Mouse (Mus musculus): Measurements from ENCODE around the gene Mmrn2.
"Not testable (repeated sequence)": the region's sequence is repeated elsewhere in the genome, so short reads cannot be mapped to it uniquely, and the experiment has no call there.

Gene Mmrn2

GRCm38 (mm10) chr14:34362726-34363445 is 12.4 kb upstream of the Mmrn2 start:
- DNase-seq (ENCODE audit: low spot score), result peak; percentile 65

GRCm38 (mm10) chr14:34363490-34364253 is 11.6 kb upstream of the Mmrn2 start:
- peak; percentile 73 for DNase-seq (ENCODE audit: low spot score)

GRCm38 (mm10) chr14:34364254-34365146 is 10.8 kb upstream of the Mmrn2 start:
- not testable (repeated sequence) for DNase-seq (ENCODE audit: low spot score)

GRCm38 (mm10) chr14:34365147-34365507 is 10.1 kb upstream of the Mmrn2 start:
- DNase-seq (ENCODE audit: low spot score), result no peak

- DNase-seq (ENCODE audit: low spot score), result no peak
Measured at GRCm38 (mm10) chr14:34370203-34370602, 5.1 kb upstream of the Mmrn2 start.

- DNase-seq (ENCODE audit: low spot score), result no peak
Measured at GRCm38 (mm10) chr14:34370921-34371320, 4.3 kb upstream of the Mmrn2 start.

- no peak for DNase-seq (ENCODE audit: low spot score)
Measured at GRCm38 (mm10) chr14:34371763-34372162, 3.5 kb upstream of the Mmrn2 start.

- peak; percentile 84 for DNase-seq (ENCODE audit: low spot score)
Measured at GRCm38 (mm10) chr14:34372646-34373045, 2.6 kb upstream of the Mmrn2 start.

GRCm38 (mm10) chr14:34373581-34373980 is 1.7 kb upstream of the Mmrn2 start:
- no peak for DNase-seq (ENCODE audit: low spot score)

GRCm38 (mm10) chr14:34374577-34374976 is 688 bp upstream of the Mmrn2 start, which contains the start of gene Sncg:
Sncg (minus strand) TSS chr14:34374789.
- no peak for DNase-seq (ENCODE audit: low spot score)

GRCm38 (mm10) chr14:34375941-34376340 is 676 bp downstream of the Mmrn2 start:
- DNase-seq (ENCODE audit: low spot score), result no peak

- no peak for DNase-seq (ENCODE audit: low spot score)
Measured at GRCm38 (mm10) chr14:34377121-34377520, 1.9 kb downstream of the Mmrn2 start.

- DNase-seq (ENCODE audit: low spot score), result peak; percentile 42
Measured at GRCm38 (mm10) chr14:34378560-34379331, 3.5 kb downstream of the Mmrn2 start.

- DNase-seq (ENCODE audit: low spot score), result no peak
Measured at GRCm38 (mm10) chr14:34382921-34383704, 7.8 kb downstream of the Mmrn2 start.

- DNase-seq (ENCODE audit: low spot score), result no peak
Measured at GRCm38 (mm10) chr14:34393295-34393694, 18.0 kb downstream of the Mmrn2 start.

- no peak for DNase-seq (ENCODE audit: low spot score)
Measured at GRCm38 (mm10) chr14:34397871-34398270, 22.6 kb downstream of the Mmrn2 start.

- no peak for DNase-seq (ENCODE audit: low spot score)
Measured at GRCm38 (mm10) chr14:34398901-34399300, 23.6 kb downstream of the Mmrn2 start.

- DNase-seq (ENCODE audit: low spot score), result no peak
Measured at GRCm38 (mm10) chr14:34399301-34399700, 24.0 kb downstream of the Mmrn2 start.

GRCm38 (mm10) chr14:34400021-34400420 is 24.8 kb downstream of the Mmrn2 start:
- DNase-seq (ENCODE audit: low spot score), result no peak

GRCm38 (mm10) chr14:34401135-34401534 is 25.9 kb downstream of the Mmrn2 start:
- peak; percentile 88 for DNase-seq (ENCODE audit: low spot score)

- DNase-seq (ENCODE audit: low spot score), result peak; percentile 50
Measured at GRCm38 (mm10) chr14:34402871-34403270, 27.6 kb downstream of the Mmrn2 start.
